Mouse (Mus musculus) hindbrain, embryonic 16.5 days (tissue): ENCODE measurements around the gene Habp4. TPM values are rescaled to one million over a fixed set of nuclear protein-coding genes. Genes with fewer than 3 reads are reported as not detected.

ENCODE experiments used
- ATAC-seq: fragments of 200-750 bp; cut with Nextera tagmentation; 2 replicates; pipeline ENCODE4 v1.8.0; 2017; ENCODE audit warnings: moderate TSS enrichment, moderate library complexity
- H3K27ac ChIP-seq: fragments of 300-500 bp; sonication (generic); 2 replicates; pipeline ENCODE4 v1.5.1; 2014; ENCODE audit warnings: low read depth, mild to moderate bottlenecking, control low read depth, low read length, moderate library complexity
- H3K27me3 ChIP-seq: fragments of 300-500 bp; sonication (generic); replicated peaks from 2 replicates; pipeline ENCODE4 v1.6.1; 2014; ENCODE audit warnings: low read length; ENCODE audit not compliant: control insufficient read depth, insufficient read depth
- H3K36me3 ChIP-seq: fragments of 300-500 bp; sonication (generic); 2 replicates; pipeline ENCODE4 v1.6.1; 2014; ENCODE audit warnings: mild to moderate bottlenecking, low read length, moderate library complexity, mixed read lengths; ENCODE audit not compliant: control insufficient read depth, insufficient read depth
- H3K4me1 ChIP-seq: fragments of 300-500 bp; sonication (generic); 2 replicates; pipeline ENCODE4 v1.6.1; 2014; ENCODE audit warnings: low read depth, low read length; ENCODE audit not compliant: control insufficient read depth, insufficient read depth
- H3K4me2 ChIP-seq: fragments of 300-500 bp; sonication (generic); 2 replicates; pipeline ENCODE4 v1.6.1; 2014; ENCODE audit warnings: mild to moderate bottlenecking, low read length, control low read depth, moderate library complexity
- H3K4me3 ChIP-seq: fragments of 300-500 bp; sonication (generic); 2 replicates; pipeline ENCODE4 v1.5.1; 2014; ENCODE audit warnings: mild to moderate bottlenecking, low read length, control low read depth, moderate library complexity
- H3K9ac ChIP-seq: fragments of 300-500 bp; sonication (generic); 2 replicates; pipeline ENCODE4 v1.6.1; 2014; ENCODE audit warnings: low read depth, mild to moderate bottlenecking, control low read depth, low read length, moderate library complexity
- H3K9me3 ChIP-seq: fragments of 300-500 bp; sonication (generic); 2 replicates; pipeline ENCODE4 v1.6.1; 2014; ENCODE audit warnings: mild to moderate bottlenecking, low read length, moderate library complexity; ENCODE audit not compliant: control insufficient read depth
- WGBS: fragments of 180-500 bp; shearing (Covaris S2); extraction: QIAGEN DNeasy Blood & Tissue Kit; methylation state at CpG from one replicate; pipeline ENCODE4 v1.1.7; 2014; 5-methylcytosine and 5-hydroxymethylcytosine counted together
- polyA plus RNA-seq: library from polyadenylated mRNA; unstranded; fragments of >200 nt; fragmentation: Nextera tagmentation; extraction: Ambion mirVana; gene quantifications from 2 replicates; pipeline ENCODE4 v1.2.1, GENCODE M21; 2015

The Habp4 gene
- polyA plus RNA-seq, 1 experiment from 2014 or later, result 52.8 TPM

GRCm38 (mm10) chr13:64163147-64163715 lies 1.6 kb downstream of the Habp4 start:
- H3K4me3 ChIP-seq, result peak overlapping the region; percentile 83
- H3K27me3 ChIP-seq, result no peaks in the 10 kb centered on the region; the same call in 1 of the 2 replicates
- H3K4me2 ChIP-seq, result peak overlapping the region; percentile 97
- H3K9me3 ChIP-seq, result peaks cover 12% of the 10 kb centered on the region
- no peak for ATAC-seq
- no peak overlapping the region for H3K27ac ChIP-seq
- peak overlapping the region; percentile 82 for H3K9ac ChIP-seq
- peaks cover 6% of the 10 kb centered on the region; the same call in 1 of the 2 replicates for H3K36me3 ChIP-seq
- 28% methylated on average over 13 of the region's 13 CpGs for WGBS
- peaks cover 11% of the 10 kb centered on the region for H3K4me1 ChIP-seq

- Histone ChIP-seq H3K27me3 (no peaks in the 10 kb centered on the region), H3K9ac (no peak overlapping the region), H3K4me2 (no peak overlapping the region), H3K9me3 (peaks cover 51% of the 10 kb centered on the region), H3K4me3 (no peak overlapping the region), H3K27ac (no peak overlapping the region), H3K36me3 (peaks cover 58% of the 10 kb centered on the region), H3K4me1 (no peaks in the 10 kb centered on the region)
- 97% methylated on average over 25 of the region's 25 CpGs for WGBS
- no peak for ATAC-seq
Measured at GRCm38 (mm10) chr13:64169746-64170145, 8.1 kb downstream of the Habp4 start.

- Histone ChIP-seq H3K9ac (no peak overlapping the region), H3K4me1 (no peaks in the 10 kb centered on the region), H3K4me3 (no peak overlapping the region), H3K9me3 (no peaks in the 10 kb centered on the region), H3K27me3 (no peaks in the 10 kb centered on the region), H3K27ac (no peak overlapping the region), H3K4me2 (no peak overlapping the region), H3K36me3 (peaks cover 30% of the 10 kb centered on the region)
- ATAC-seq, result no peak
- WGBS, result 80% methylated on average over 7 of the region's 7 CpGs
Measured at GRCm38 (mm10) chr13:64178000-64178399, 16.4 kb downstream of the Habp4 start.

- no peak for ATAC-seq
- Histone ChIP-seq H3K36me3 (peaks cover 26% of the 10 kb centered on the region), H3K4me2 (no peak overlapping the region), H3K9me3 (no peaks in the 10 kb centered on the region), H3K4me3 (no peak overlapping the region), H3K27me3 (no peaks in the 10 kb centered on the region), H3K4me1 (no peaks in the 10 kb centered on the region), H3K9ac (no peak overlapping the region), H3K27ac (no peak overlapping the region)
- 77% methylated on average over 13 of the region's 13 CpGs for WGBS
Measured at GRCm38 (mm10) chr13:64178746-64179652, 17.4 kb downstream of the Habp4 start.

GRCm38 (mm10) chr13:64180300-64180699 lies 18.7 kb downstream of the Habp4 start:
- Histone ChIP-seq H3K4me1 (no peaks in the 10 kb centered on the region), H3K4me2 (no peak overlapping the region), H3K36me3 (peaks cover 25% of the 10 kb centered on the region), H3K27ac (no peak overlapping the region), H3K27me3 (no peaks in the 10 kb centered on the region), H3K9me3 (no peaks in the 10 kb centered on the region), H3K4me3 (no peak overlapping the region), H3K9ac (no peak overlapping the region)
- no peak for ATAC-seq
- WGBS, result 91% methylated on average over 4 of the region's 4 CpGs

GRCm38 (mm10) chr13:64180888-64181287 lies 19.3 kb downstream of the Habp4 start:
- Histone ChIP-seq H3K4me3 (no peak overlapping the region), H3K9ac (no peak overlapping the region), H3K36me3 (peaks cover 28% of the 10 kb centered on the region), H3K4me2 (no peak overlapping the region), H3K4me1 (no peaks in the 10 kb centered on the region), H3K27ac (no peak overlapping the region), H3K9me3 (no peaks in the 10 kb centered on the region), H3K27me3 (no peaks in the 10 kb centered on the region)
- WGBS, result 82% methylated on average over 3 of the region's 3 CpGs
- ATAC-seq, result no peak

- Histone ChIP-seq H3K36me3 (peaks cover 30% of the 10 kb centered on the region), H3K27me3 (no peaks in the 10 kb centered on the region), H3K4me2 (no peak overlapping the region), H3K27ac (no peak overlapping the region), H3K9me3 (no peaks in the 10 kb centered on the region), H3K9ac (no peak overlapping the region), H3K4me3 (no peak overlapping the region), H3K4me1 (no peaks in the 10 kb centered on the region)
- ATAC-seq, result no peak
- WGBS, result 95% methylated on average over 2 of the region's 2 CpGs
Measured at GRCm38 (mm10) chr13:64182091-64182490, 20.5 kb downstream of the Habp4 start.

GRCm38 (mm10) chr13:64183583-64183982 lies 22.0 kb downstream of the Habp4 start:
- H3K4me2 ChIP-seq, result no peak overlapping the region
- H3K27me3 ChIP-seq, result no peaks in the 10 kb centered on the region
- peaks cover 27% of the 10 kb centered on the region for H3K36me3 ChIP-seq
- H3K9me3 ChIP-seq, result no peaks in the 10 kb centered on the region
- H3K4me1 ChIP-seq, result no peaks in the 10 kb centered on the region
- no peak overlapping the region for H3K27ac ChIP-seq
- no peak overlapping the region for H3K9ac ChIP-seq
- no peak for ATAC-seq
- H3K4me3 ChIP-seq, result no peak overlapping the region
- 86% methylated on average over 4 of the region's 4 CpGs for WGBS

- Histone ChIP-seq H3K9me3 (no peaks in the 10 kb centered on the region), H3K4me1 (no peaks in the 10 kb centered on the region), H3K27ac (no peak overlapping the region), H3K36me3 (peaks cover 27% of the 10 kb centered on the region), H3K27me3 (no peaks in the 10 kb centered on the region), H3K4me3 (no peak overlapping the region), H3K4me2 (no peak overlapping the region), H3K9ac (no peak overlapping the region)
- WGBS, result 85% methylated on average over 10 of the region's 10 CpGs
- ATAC-seq, result no peak
Measured at GRCm38 (mm10) chr13:64184361-64184760, 22.7 kb downstream of the Habp4 start.
